Mouse (Mus musculus): Measurements from ENCODE around the gene Tspan7. TPM values are rescaled to one million over a fixed set of nuclear protein-coding genes. Genes with fewer than 3 reads are reported as not detected.

Tspan7 gene
- total RNA-seq (2018; cell fraction: chromatin; rRNA removed): 1 to 10 TPM in 1 of 26 experiments, under 1 TPM in 6, not detected in 19; 0.13 to 1.6 (median 0.33) TPM
- total RNA-seq (2018; cell fraction: cytosol; rRNA removed): 1 to 10 TPM in 2 of 26 experiments, under 1 TPM in 24; 0.08 to 1.2 (median 0.43) TPM
- total RNA-seq (2018; cell fraction: nucleus; rRNA removed): 1 to 10 TPM in 1 of 26 experiments, under 1 TPM in 13, not detected in 12; 0.24 to 2.4 (median 0.40) TPM
- 0.33 to 1.8 TPM (median 0.93 TPM) in 3 replicates for polyA plus RNA-seq (2018)

DNA sequence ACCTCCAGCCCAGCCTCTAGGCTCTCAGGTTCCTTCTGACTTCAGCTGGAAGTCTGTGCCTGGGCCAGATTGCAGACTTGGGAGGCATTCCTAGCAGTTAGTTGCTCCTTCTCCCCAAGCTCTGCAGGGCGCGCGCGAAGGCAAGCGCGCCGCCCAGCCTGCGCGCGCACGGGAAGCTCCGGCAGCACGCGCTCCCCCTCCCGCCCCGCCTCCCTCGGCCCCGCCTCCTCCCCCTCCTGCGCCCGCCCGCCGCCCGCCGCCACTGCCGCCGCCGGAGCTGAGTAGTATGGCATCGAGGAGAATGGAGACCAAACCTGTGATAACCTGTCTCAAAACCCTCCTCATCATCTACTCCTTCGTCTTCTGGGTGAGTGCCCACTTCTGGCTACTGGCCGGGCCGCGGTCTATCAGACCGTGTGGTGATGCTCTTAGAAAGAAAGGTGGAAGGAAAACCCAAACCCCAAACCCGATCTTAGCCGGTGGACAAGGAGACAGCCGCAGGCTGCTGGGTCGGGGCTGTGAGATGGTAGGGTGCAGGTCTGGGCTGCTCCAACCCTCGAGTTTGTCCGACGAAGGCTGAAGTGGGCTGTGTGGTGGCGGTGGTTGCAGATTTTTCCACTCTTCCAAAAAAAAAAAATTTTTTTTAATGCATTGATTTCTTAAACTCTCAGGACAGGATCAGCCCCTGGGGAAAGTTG, at the start of gene Tspan7:
Gene Tspan7, plus strand, starts transcription at position 287 of the 698 bp plus-strand sequence.
- 22% methylated on average over 24 of the region's 41 CpGs for WGBS (ENCODE audit: missing documents)
- H3K27ac ChIP-seq: no peak within 1 kb of the TSS
- no peak within 1 kb of the TSS; the same call in 1 of the 2 replicates for H3K4me3 ChIP-seq (ENCODE audit: inconsistent target)
- H3K79me2 ChIP-seq (ENCODE audit: inconsistent target): no peaks in the 10 kb centered on the region
- no peaks in the 10 kb centered on the region for H3K36me3 ChIP-seq (ENCODE audit: inconsistent target)

DNA sequence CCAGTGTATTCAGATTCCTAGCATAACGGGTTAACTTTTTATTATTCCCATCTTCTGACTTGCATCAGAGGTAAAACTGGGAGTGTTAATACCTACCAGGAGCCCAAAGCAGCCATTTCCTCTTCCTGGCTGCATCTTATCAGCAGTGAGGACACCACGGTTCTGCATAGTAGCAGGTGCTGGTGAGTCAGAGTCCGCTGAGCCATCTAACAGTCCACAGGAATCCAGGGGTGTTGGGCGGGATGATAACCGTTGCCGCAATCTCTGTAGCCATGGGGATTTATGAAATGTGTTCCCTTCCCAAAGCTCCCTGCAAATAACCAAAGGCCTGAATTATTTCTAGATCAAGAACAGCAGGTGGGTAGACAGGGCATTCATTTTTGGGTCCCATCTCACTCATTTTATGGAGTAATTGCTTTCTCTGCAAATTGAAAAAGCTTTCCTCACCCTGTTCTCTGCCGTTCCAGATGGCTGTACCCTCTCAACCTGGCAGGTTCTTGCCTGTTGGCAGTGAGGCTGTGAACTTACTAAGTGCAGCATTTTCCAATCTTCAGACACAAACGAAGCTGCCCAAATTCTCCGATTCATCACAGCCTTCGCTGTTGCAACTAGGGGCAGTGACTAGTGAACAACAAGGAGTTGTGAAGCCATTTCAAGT, 35.5 kb upstream of the Tspan7 start:
- Histone ChIP-seq H3K27ac (no peak overlapping the region), H3K4me3 (ENCODE audit: inconsistent target) (no peak overlapping the region), H3K79me2 (ENCODE audit: inconsistent target) (no peaks in the 10 kb centered on the region), H3K36me3 (ENCODE audit: inconsistent target) (no peaks in the 10 kb centered on the region)
- WGBS (ENCODE audit: missing documents): 85% methylated on average over 10 of the region's 10 CpGs

DNA sequence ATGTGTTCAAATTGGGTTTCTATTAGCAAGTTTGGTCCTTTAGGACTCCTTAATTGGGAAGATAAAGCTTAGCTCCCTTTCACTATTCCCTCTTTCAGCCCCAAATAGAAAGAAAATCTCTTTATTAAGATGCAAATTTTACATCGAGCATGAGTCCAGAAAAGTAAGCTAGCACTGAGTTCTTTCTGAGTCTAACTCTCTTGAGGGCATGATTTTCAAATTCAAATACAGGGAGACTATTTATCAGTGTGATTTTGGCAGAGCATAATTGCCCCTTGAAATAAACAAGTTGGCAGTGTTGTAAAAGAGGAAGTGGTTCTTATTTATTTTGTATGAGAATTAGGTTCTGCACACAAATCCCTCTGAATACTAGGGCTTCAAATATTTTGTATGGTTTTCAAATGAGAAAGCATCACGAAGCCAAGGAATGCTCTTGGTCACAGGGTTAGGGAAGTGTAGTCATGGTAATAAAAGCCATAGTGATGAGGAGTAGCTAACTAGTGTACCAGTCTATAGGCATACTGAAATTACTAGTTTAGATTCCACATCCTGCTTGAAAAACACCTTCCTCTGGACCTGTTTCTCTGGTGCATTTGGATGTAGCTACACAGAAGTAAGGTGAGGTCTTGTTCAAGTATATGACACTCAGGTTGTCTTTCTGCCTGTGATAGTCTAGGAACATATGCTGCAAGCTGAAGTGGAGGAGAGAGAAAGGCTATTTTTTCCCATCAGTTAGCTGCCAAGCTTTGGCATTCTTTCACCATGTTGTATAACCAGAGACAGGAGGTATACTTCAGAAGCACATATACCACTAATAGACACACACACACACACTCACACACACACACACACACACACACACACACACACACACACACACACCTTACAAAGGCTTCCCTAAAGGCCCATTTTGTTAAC, 34.6 kb upstream of the Tspan7 start:
- Histone ChIP-seq H3K4me3 (ENCODE audit: inconsistent target) (no peak overlapping the region), H3K27ac (no peak overlapping the region), H3K79me2 (ENCODE audit: inconsistent target) (no peaks in the 10 kb centered on the region), H3K36me3 (ENCODE audit: inconsistent target) (no peaks in the 10 kb centered on the region)
- 60% methylated on average over 2 of the region's 2 CpGs for WGBS (ENCODE audit: missing documents)

DNA sequence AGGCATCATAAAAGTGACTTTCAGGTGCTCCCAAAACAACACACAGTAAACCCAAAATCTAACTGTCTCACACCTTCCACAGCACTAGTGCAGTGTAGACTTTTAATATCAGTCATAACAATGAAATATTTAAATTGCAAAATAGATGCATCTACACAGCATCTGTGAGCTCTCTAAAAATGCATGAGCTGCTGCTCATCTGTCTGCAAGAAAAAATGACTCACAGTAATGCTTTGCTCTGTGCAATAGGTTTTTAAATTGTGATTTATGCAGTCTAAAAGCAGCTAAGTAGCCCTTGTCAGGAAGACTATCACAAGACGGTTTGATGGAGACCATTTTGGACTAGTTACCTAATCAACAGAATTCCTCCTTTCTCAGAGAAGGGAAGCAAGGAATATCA, 31.2 kb upstream of the Tspan7 start:
- Histone ChIP-seq H3K4me3 (ENCODE audit: inconsistent target) (no peak overlapping the region), H3K36me3 (ENCODE audit: inconsistent target) (no peaks in the 10 kb centered on the region), H3K79me2 (ENCODE audit: inconsistent target) (no peaks in the 10 kb centered on the region), H3K27ac (no peak overlapping the region)
- 67% methylated on average over 1 of the region's 1 CpGs for WGBS (ENCODE audit: missing documents)

DNA sequence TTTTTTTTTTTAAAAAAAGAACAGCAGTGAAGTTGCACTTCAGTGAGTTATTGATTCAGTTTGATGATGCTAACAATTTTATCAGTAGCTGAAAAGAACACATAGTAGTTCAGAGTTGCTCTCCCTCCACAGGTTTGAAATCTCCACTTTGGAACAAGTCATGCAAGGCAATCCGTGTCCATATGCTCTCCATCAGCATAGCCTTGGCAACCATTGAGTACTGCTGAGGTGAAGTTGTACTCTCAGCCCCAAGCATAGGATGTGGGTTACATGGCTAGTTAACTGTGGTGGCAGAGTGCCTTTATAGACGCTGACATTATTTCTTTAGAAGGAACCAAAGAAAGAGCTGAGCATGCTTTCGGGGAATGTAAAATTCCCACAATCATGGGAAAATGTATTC, 27.7 kb upstream of the Tspan7 start:
- no peaks in the 10 kb centered on the region for H3K36me3 ChIP-seq (ENCODE audit: inconsistent target)
- H3K27ac ChIP-seq: no peak overlapping the region
- WGBS (ENCODE audit: missing documents): 91% methylated on average over 3 of the region's 3 CpGs
- H3K79me2 ChIP-seq (ENCODE audit: inconsistent target): no peaks in the 10 kb centered on the region
- no peak overlapping the region for H3K4me3 ChIP-seq (ENCODE audit: inconsistent target)

DNA sequence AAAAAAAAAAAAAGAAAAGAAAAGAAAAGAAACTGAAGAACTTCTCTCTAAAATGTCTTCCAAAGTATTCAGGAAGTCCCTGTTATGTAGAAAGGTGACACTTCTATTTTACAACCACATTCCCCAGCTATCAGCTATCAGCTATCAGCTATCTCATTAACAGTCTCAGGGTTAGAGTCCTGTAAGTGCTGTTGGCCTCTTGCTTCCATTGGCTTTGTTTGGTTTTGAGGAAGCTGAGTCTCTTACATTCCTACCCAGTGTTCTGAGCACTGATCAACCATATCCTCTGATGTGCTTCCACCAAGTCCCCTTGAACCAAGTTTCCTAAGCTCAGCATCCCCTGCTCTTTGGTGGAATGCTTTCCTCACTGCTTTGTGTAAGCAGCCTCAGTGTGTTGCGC, 7.9 kb upstream of the Tspan7 start:
- H3K36me3 ChIP-seq (ENCODE audit: inconsistent target): no peaks in the 10 kb centered on the region
- WGBS (ENCODE audit: missing documents): 100% methylated on average over 1 of the region's 1 CpGs
- no peak overlapping the region for H3K4me3 ChIP-seq (ENCODE audit: inconsistent target)

DNA sequence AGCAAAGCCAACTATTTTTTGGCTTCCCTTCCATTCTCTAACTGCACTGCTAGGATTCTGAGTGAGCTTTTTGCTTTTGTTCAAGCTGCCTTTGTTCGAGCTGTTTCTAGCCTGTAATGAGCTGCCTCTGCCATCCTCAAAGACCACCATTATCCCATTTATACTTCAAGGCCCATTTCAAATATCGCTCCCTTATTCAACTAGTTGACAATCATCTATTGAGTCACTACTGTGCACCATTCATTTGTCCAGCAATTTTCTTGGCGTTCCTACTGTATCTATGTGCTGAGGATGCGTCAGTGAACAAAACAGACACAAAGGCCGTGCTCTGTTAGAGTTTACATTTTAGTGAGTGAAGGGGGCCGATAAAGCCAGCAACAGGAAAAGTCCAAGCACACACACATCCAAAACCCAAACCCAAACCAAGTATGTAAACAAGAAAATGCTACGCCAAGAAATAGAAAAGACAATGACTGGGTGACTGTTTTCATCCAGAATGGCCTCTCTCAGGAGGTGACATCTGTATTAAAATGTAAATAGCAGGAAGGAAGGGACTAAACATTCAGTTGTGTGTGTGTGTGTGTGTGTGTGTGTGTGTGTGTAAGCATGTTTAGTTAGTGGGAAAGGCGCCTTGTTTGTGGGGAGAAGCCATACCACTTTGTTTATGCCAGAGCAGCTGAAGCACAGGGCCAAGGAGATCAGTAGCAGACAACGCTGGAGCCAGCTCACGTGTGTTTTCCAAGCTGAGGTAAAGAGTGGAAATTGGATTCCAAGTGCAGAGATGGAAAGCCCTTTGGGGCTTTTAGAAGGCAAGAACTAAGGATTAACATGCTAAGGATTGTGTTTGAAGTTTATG, 5.7 kb upstream of the Tspan7 start:
- no peak overlapping the region for H3K27ac ChIP-seq
- no peaks in the 10 kb centered on the region for H3K36me3 ChIP-seq (ENCODE audit: inconsistent target)
- no peaks in the 10 kb centered on the region for H3K79me2 ChIP-seq (ENCODE audit: inconsistent target)
- no peak overlapping the region for H3K4me3 ChIP-seq (ENCODE audit: inconsistent target)
- WGBS (ENCODE audit: missing documents): 94% methylated on average over 9 of the region's 10 CpGs

More for the DNA sequence above, 7.9 kb upstream of the Tspan7 start:
- no peak overlapping the region for H3K27ac ChIP-seq
- no peaks in the 10 kb centered on the region for H3K79me2 ChIP-seq (ENCODE audit: inconsistent target)

DNA sequence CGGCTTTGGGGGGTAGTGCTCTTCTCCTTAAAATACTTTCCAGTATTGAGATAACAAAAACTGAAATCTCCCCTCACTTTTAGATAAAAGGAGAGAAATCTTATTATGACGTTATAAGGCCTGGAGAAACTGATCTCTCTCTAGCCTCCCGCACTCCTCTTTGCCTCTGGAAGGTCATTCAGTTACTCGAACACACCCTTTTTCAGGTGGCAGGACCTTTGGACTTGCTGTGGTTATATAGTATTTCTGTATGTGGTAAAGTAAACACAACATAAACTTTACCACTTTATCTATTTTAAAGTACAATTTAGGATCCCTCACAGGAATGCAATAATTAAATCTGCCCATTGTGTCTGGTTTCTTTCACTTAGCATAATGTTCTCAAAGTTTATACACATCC, 5.0 kb upstream of the Tspan7 start:
- H3K36me3 ChIP-seq (ENCODE audit: inconsistent target): no peaks in the 10 kb centered on the region
- 90% methylated on average over 3 of the region's 4 CpGs for WGBS (ENCODE audit: missing documents)
- H3K79me2 ChIP-seq (ENCODE audit: inconsistent target): no peaks in the 10 kb centered on the region
- H3K4me3 ChIP-seq (ENCODE audit: inconsistent target): no peak overlapping the region
- no peak overlapping the region for H3K27ac ChIP-seq

DNA sequence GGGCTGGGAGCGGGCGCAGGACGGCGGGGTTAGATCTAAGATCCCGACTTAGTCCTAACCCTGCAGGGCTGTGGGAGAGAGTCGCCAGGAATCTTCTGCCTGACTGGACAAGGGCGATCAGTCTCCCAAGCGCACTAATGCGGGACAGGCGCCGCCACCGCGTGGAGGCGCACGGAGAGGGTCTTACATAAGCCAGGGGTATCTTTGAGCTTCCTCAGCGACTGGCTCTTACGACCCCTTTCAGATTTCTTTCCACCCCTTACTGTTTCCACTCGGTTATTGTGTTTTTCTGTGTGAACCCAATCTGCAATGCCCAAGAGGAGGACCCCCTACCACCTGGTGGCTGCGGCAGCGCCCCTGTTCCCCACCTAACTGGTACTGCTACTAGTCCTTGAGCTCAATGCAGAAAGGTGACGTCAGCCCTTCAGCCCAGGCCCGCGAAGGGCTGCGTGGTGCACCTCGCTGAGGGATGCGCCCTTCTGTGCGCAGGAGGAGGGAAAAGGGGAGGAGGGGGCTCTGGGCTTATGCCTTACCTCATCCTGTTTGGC, 780 bp downstream of the Tspan7 start:
- no peak overlapping the region for H3K27ac ChIP-seq
- no peak overlapping the region for H3K4me3 ChIP-seq (ENCODE audit: inconsistent target)
- 16% methylated on average over 27 of the region's 27 CpGs for WGBS (ENCODE audit: missing documents)
- no peaks in the 10 kb centered on the region for H3K79me2 ChIP-seq (ENCODE audit: inconsistent target)
- no peaks in the 10 kb centered on the region for H3K36me3 ChIP-seq (ENCODE audit: inconsistent target)

DNA sequence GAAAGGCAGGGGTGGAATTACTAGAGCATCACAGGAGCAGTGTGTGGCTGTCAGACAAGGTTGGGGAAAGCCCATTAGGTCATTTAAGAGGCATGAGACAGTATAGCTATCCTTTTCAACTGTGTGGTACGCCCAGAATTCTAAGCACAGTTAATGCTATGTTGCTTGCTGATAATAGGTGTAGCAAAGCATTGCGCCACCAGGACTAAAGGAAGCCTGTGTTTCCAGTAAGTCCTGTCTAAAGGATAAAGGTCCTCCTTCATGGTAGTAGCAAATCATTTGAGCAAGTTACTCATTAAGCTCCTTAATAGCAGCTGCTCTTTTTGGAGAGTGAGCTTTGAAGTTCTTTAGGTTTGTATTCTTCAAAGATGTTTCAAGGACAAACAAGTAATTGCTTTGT, 13.6 kb downstream of the Tspan7 start:
- H3K79me2 ChIP-seq (ENCODE audit: inconsistent target): no peaks in the 10 kb centered on the region
- 100% methylated on average over 2 of the region's 2 CpGs for whole genome bisulfite sequencing (ENCODE audit: missing documents)
- no peak overlapping the region for H3K4me3 ChIP-seq (ENCODE audit: inconsistent target)
- no peaks in the 10 kb centered on the region for H3K36me3 ChIP-seq (ENCODE audit: inconsistent target)
- no peak overlapping the region for H3K27ac ChIP-seq

DNA sequence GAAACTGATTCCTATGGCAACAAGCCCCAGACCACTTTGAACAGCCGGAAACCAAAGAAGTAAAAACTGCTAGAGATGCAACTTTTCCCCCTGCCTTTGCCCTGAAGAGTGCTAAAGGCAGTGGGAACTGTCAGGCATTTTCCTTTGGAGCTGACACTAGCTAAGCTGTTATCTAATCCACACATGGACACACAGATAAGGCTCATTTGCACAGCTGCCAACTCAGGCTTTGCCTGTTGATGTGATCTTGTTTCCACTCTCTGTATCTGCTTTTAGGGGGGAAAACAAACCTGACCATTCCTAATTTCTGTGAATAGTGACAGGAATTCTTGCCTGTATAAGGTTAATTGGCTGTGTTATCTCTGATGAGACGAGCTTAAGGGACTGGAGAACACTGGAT, 17.7 kb downstream of the Tspan7 start:
- WGBS (ENCODE audit: missing documents): 100% methylated on average over 2 of the region's 2 CpGs
- no peaks in the 10 kb centered on the region for H3K36me3 ChIP-seq (ENCODE audit: inconsistent target)

DNA sequence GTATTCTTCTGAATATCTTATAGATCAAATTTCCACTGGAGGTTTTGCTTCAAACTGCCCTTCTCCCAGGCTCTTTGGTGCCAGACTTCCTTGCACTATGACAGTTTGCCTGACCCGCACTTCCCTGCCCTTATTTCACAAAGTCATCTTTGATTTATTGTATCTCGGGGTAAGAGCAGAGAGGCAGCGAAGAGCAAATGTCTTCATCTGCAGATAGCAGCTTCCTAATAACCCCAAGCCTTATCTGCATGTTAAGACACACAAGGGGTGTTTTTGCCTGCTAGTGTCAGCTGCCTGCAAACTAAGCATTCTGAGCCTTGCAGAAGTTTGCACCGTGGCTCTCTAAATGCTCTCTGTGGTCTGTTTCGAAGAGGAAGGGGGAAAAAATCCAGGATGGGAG, 29.5 kb downstream of the Tspan7 start:
- 71% methylated on average over 5 of the region's 5 CpGs for WGBS (ENCODE audit: missing documents)
- no peak overlapping the region for H3K4me3 ChIP-seq (ENCODE audit: inconsistent target)

More for the DNA sequence above, 17.7 kb downstream of the Tspan7 start:
- Histone ChIP-seq H3K27ac (no peak overlapping the region), H3K79me2 (ENCODE audit: inconsistent target) (no peaks in the 10 kb centered on the region), H3K4me3 (ENCODE audit: inconsistent target) (no peak overlapping the region)

DNA sequence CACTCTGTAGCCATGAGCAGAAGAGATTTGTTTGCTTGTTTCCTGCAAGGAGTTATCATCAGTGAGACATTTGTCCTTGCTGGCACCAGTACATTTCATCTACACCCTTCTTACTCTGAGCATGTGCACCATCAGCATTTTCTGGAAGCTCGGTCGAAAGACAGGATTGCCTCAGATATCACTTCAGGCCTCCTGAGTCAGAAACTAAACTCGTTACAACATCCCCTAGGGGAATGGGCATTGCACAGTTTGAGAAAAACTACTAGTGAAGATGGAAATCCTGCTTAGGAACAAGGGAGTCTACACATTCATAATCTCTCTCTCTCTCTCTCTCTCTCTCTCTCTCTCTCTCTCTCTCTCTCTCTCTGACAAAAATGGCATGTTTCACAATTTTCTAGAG, 30.0 kb downstream of the Tspan7 start:
- no peak overlapping the region for H3K27ac ChIP-seq
- 90% methylated on average over 3 of the region's 3 CpGs for WGBS (ENCODE audit: missing documents)
- H3K36me3 ChIP-seq (ENCODE audit: inconsistent target): no peaks in the 10 kb centered on the region
- no peaks in the 10 kb centered on the region for H3K79me2 ChIP-seq (ENCODE audit: inconsistent target)
- no peak overlapping the region for H3K4me3 ChIP-seq (ENCODE audit: inconsistent target)

More for the DNA sequence above, 29.5 kb downstream of the Tspan7 start:
- Histone ChIP-seq H3K79me2 (ENCODE audit: inconsistent target) (no peaks in the 10 kb centered on the region), H3K27ac (no peak overlapping the region), H3K36me3 (ENCODE audit: inconsistent target) (no peaks in the 10 kb centered on the region)

Data from macrophage (primary cell).